Mouse (Mus musculus): ENCODE data around the gene Gucy2g. TPM values are rescaled to one million over a fixed set of nuclear protein-coding genes. Genes with fewer than 3 reads are reported as not detected.

Gene Gucy2g
- polyA plus RNA-seq, 1 experiment from 2014 or later: not detected

DNA sequence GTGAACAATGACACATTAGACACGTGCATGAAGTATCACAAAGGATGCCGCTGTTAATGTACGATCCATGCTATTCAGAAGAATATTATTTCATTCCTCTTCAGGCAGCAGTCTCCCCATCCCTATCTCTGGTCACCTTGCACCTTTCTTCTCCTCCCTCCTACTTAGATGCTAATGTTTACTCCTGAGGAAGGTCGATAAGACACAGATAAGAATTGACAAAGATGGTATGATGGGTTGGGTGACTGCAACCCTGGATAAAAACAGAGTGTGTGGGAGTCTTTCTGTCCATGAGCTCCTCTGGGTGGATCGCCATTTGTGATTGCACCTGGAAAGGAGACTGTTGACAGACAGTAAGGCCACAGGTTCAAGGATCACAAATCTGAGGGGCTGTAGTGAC lies 17.5 kb upstream of the Gucy2g start:
- no peak overlapping the region for H3K27ac ChIP-seq (replicated peaks)
- no peaks in the 10 kb centered on the region for H3K9me3 ChIP-seq
- H3K4me1 ChIP-seq: peaks cover 12% of the 10 kb centered on the region
- 89% methylated on average over 5 of the region's 5 CpGs for WGBS
- no peak overlapping the region for H3K4me3 ChIP-seq
- H3K27me3 ChIP-seq: no peaks in the 10 kb centered on the region
- no peaks in the 10 kb centered on the region for H3K36me3 ChIP-seq
- no peak for ATAC-seq (replicated peaks)
- H3K4me2 ChIP-seq (replicated peaks): no peak overlapping the region
- no peak overlapping the region for H3K9ac ChIP-seq (replicated peaks)

DNA sequence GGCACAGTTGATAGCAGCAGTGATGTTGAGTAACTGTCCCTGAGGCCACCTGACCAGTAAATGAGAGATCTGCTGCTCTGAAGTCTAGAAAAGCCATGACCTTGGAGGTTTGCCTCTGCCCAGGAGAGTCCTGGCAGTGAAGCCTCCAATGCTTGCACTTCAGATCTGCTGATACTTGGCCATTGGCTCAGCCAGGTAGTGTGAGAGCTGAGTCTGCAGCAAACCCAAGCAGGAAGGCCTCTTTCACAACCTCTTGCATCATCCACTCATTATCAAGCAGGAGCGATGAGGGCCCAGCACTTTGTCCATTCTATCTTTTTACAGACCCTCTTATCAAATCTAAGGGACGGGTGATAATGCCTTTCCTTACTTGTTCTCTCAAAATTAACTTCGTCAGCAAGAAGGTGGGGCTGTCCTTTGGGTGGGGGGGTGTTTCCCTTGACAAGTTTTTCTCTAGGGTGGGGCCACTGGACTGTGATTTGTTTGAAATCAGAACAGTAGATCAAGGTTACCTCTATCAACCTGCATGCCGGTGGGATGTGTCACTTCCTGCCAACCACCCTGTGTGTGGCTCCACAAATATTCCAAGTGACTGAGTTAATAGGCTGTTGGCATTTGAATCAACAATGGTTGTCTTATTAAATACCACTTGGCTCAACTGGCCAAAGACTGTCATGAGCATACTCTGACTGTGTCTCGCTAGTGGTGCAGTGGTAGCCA lies 16.8 kb upstream of the Gucy2g start:
- peaks cover 17% of the 10 kb centered on the region for H3K4me1 ChIP-seq
- no peak for ATAC-seq (replicated peaks)
- no peaks in the 10 kb centered on the region for H3K36me3 ChIP-seq
- 82% methylated on average over 5 of the region's 5 CpGs for WGBS
- H3K9me3 ChIP-seq: no peaks in the 10 kb centered on the region
- no peak overlapping the region for H3K4me3 ChIP-seq
- H3K27ac ChIP-seq (replicated peaks): no peak overlapping the region
- no peak overlapping the region for H3K9ac ChIP-seq (replicated peaks)
- H3K27me3 ChIP-seq: no peaks in the 10 kb centered on the region
- H3K4me2 ChIP-seq (replicated peaks): no peak overlapping the region

DNA sequence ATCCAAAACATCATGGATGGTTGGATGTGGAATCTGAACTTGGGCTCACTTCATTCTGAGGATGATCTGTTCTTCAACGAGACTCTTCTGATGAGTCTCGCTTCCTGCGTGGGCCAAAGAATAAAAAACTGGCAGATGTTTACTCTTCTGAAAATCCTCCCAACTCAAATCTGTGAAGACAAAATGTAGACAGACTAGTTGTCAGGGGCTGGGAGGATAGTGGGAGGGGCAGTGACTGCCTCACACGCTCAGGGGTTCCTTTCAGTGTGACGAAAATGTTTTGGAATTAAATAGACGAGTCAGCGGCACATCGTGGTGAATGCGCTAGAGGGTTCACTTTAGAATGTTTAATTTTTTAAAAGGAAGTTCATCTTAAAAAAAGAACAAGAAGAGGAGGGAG lies 15.1 kb upstream of the Gucy2g start:
- Histone ChIP-seq H3K27ac (replicated peaks) (no peak overlapping the region), H3K4me1 (peaks cover 17% of the 10 kb centered on the region), H3K9me3 (no peaks in the 10 kb centered on the region), H3K27me3 (no peaks in the 10 kb centered on the region), H3K4me2 (replicated peaks) (no peak overlapping the region), H3K36me3 (no peaks in the 10 kb centered on the region), H3K4me3 (no peak overlapping the region), H3K9ac (replicated peaks) (no peak overlapping the region)
- ATAC-seq (replicated peaks): no peak
- WGBS: 74% methylated on average over 9 of the region's 9 CpGs

DNA sequence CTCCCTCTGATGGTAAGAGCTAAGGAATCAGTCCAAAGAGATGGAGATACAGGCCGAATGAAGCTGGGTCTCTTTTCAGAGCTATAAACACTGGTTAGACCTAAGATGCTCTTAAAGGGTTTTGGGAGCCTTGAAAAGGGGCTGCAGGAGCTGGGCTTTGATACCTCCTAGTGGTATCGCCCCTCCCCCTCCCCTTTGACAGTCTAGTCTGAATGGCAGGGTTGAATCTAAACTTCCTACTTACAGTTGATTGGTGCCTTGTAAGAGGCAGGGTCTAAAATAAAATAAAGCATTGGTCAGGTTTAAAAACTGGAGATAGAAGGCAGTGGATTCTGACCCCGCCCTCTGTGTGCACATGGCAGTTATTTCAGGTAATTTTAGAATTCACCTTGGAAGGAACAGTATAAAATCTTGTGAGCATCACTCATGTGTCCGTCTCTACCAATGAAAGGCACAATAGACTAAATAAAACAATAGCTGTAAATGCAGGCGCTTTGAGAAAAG lies 13.5 kb upstream of the Gucy2g start:
- peak overlapping the region; percentile 67 for H3K9ac ChIP-seq (replicated peaks)
- ATAC-seq (replicated peaks): peak; percentile 86
- H3K4me3 ChIP-seq: peak overlapping the region; percentile 60
- WGBS: 8% methylated on average over 5 of the region's 5 CpGs
- H3K9me3 ChIP-seq: no peaks in the 10 kb centered on the region
- H3K27me3 ChIP-seq: no peaks in the 10 kb centered on the region
- no peaks in the 10 kb centered on the region for H3K36me3 ChIP-seq
- H3K4me1 ChIP-seq: peaks cover 17% of the 10 kb centered on the region
- peak overlapping the region; percentile 28; the same call in 1 of the 2 replicates for H3K27ac ChIP-seq (replicated peaks)
- peak overlapping the region; percentile 96 for H3K4me2 ChIP-seq (replicated peaks)

DNA sequence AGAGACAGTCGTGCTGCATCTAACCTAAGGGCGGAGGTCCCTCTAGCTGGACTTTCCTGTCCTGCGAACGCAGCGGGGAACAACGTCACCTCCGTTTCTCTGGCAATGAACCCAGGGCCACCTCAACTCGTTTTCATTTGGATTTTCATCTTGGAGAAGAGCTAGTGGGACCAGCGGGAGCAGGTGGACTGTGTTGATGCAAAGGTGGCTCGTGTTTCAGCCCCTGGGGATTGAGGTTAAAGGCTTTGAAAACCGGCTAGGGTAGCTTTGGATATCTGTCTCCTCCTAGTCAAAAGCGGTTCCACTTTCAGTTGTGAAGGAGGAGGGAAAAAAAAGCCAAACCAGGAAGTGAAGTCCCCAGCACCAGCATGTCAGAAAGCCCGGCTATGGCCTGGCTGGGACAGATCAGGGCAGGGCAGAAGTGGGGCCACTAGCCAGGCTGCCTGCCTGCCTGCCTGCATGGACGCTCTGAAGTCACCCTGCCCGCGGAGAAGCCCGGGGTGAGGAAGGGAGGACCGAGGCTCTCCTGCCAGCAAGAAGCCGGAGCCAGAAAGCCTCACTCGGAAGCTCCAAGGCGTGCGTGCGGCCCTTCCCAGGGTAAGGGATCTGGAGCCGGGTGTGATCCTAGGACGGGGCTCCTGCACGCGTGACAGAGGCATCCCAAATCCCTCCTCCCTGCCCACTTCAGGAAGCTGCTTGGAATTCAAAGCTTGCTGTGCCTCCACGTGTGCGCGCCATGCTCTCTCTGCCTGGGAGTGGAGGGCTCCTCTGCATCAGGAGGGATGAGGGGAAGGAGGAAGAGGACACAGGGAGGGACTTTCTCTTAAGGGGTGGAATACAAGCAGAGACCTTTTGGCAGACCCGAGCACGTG lies 12.8 kb upstream of the Gucy2g start:
- no peaks in the 10 kb centered on the region for H3K27me3 ChIP-seq
- no peaks in the 10 kb centered on the region for H3K9me3 ChIP-seq
- peak; percentile 83 for ATAC-seq (replicated peaks)
- H3K4me2 ChIP-seq (replicated peaks): peak overlapping the region; percentile 96
- peak overlapping the region; percentile 67 for H3K9ac ChIP-seq (replicated peaks)
- H3K27ac ChIP-seq (replicated peaks): peak overlapping the region; percentile 28
- H3K4me1 ChIP-seq: peaks cover 17% of the 10 kb centered on the region
- H3K4me3 ChIP-seq: peak overlapping the region; percentile 60
- H3K36me3 ChIP-seq: no peaks in the 10 kb centered on the region
- under 1% methylated on average over 30 of the region's 32 CpGs for WGBS

DNA sequence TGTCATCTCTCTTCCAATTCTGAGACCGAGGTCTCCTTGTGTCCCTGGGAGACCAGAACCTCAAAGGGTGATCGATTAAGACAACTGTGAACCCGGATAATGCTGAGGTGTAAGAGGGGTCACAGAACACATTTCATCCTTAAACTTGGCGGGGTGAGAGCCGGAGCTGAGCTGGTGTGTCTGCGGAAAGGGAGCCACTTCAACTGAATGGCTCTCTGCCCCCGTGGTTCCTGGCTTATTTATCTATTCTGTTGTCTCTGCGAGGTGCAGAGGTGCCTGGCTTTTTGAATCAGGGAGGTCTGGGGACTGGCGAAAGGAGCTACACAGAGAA lies 12.2 kb upstream of the Gucy2g start:
- Histone ChIP-seq H3K4me3 (peak overlapping the region; percentile 60), H3K27ac (replicated peaks) (no peak overlapping the region), H3K9me3 (no peaks in the 10 kb centered on the region), H3K9ac (replicated peaks) (peak overlapping the region; percentile 67), H3K27me3 (no peaks in the 10 kb centered on the region), H3K4me2 (replicated peaks) (peak overlapping the region; percentile 96), H3K4me1 (peaks cover 17% of the 10 kb centered on the region), H3K36me3 (no peaks in the 10 kb centered on the region)
- no peak for ATAC-seq (replicated peaks)
- WGBS: 4% methylated on average over 9 of the region's 9 CpGs

DNA sequence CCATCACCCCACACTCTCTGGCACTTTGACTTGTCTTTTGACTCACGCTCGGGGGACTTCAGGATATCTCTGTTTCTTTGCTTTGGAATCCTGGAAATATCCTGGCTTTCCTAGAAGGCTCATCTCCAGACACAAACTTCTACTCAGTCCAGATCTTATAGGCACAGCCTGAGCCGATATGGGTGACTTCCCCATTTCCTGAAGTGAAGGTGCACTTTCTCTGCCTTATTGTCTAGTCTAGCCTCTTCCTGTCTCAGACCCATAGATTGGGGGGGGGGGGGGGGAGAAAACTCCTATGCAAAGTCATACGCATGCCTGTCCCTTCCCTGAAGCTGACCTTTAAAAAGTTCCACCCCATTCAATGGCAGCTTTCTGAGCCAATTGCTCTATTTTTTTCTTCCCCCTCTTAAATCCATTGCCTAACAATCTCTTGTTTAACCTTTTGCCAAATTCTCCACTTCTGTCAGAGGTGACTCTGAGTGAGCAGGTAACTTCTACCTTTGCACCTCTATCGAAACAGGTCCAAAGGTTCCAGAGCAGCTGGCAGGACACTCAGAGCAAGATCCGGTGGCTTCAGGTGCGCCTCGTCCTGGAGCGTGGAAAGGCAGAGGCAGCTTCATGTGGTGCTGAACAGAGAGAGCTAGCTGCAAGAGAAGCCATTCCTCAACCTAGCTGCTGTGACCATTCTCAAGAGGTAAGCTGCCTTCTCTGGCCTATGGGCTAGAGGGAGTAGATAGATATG lies 10.5 kb upstream of the Gucy2g start, which contains the start of gene Acsl5:
Gene Acsl5 (plus strand): TSS at position 556 of the 742 bp plus-strand sequence.
- WGBS: 96% methylated on average over 9 of the region's 9 CpGs
- Histone ChIP-seq H3K27me3 (no peaks in the 10 kb centered on the region), H3K4me1 (peaks cover 17% of the 10 kb centered on the region), H3K4me3 (no peak within 1 kb of the TSS), H3K4me2 (replicated peaks) (no peak within 1 kb of the TSS), H3K27ac (replicated peaks) (no peak within 1 kb of the TSS), H3K9ac (replicated peaks) (no peak within 1 kb of the TSS), H3K9me3 (no peaks in the 10 kb centered on the region), H3K36me3 (no peaks in the 10 kb centered on the region)
- ATAC-seq (replicated peaks): no peak

DNA sequence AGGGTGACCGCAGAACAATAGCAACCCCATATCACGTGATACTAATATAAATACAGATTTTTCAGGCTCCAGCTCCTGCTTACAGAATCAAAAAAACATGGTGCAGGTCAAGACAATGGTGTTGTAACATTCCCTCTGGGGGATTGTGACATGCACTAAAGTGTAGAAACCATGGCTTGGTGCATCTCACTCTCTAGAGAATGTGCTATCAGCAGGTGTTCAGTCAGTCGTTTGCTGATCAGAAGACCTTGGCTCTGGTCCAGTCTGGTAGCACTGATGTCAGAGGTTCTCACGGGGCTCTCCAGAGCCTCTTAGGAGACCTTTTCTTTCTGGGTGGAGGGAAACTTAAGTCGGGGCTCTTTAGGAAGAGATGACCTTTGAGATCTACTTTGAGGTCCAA lies 9.4 kb upstream of the Gucy2g start:
- Histone ChIP-seq H3K9ac (replicated peaks) (no peak overlapping the region), H3K27ac (replicated peaks) (no peak overlapping the region), H3K27me3 (no peaks in the 10 kb centered on the region), H3K9me3 (no peaks in the 10 kb centered on the region), H3K4me3 (no peak overlapping the region), H3K36me3 (no peaks in the 10 kb centered on the region), H3K4me2 (replicated peaks) (no peak overlapping the region), H3K4me1 (peaks cover 17% of the 10 kb centered on the region)
- ATAC-seq (replicated peaks): no peak
- 80% methylated on average over 5 of the region's 5 CpGs for WGBS

DNA sequence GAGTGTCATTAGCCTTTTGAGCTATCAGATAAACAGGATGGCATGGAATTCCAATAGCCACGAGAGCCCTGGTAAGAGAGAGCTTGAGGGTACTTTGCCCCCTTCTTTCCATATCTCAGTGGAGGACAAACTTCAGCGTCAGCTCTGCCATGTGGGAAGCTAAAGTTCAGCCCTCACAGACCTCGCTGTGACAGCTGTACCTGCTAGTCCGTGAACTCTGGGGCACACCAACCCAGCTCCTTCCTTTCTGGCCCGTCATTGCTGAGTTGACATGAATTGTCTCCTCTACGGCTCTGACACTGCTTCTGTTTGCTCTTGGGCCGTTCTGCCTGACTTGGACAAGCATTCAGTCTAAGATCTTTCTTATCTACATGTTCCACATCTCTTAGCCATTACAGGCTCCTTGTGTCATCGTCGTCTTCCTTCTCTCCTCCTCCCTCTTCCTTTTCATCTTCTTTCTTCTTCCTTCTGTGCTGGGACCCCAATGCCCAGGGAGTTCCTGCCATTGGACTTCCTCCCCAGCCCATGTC lies 7.0 kb upstream of the Gucy2g start:
- no peak overlapping the region for H3K27ac ChIP-seq (replicated peaks)

DNA sequence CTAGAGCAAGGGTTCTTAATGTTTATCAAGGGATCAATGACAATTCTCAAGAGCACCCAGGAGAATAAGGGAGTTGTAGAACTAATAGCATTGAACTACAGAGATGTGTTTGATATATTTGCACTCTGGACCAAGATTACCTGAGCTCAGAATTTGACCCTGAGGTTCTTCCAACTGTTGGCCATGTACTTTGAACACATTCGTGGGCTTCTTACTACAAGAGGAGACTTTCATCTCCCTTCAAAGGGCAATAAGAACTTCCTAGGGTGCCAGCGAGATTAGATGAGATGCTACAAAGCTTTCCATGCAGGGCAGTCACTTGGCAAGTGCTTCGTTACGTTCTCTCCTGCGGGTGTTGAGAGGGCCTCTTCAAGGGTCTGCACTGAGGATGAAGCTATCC lies 6.5 kb upstream of the Gucy2g start:
- 84% methylated on average over 5 of the region's 5 CpGs for WGBS
- H3K4me3 ChIP-seq: no peak overlapping the region
- H3K36me3 ChIP-seq: no peaks in the 10 kb centered on the region
- H3K27ac ChIP-seq (replicated peaks): no peak overlapping the region
- no peak overlapping the region for H3K9ac ChIP-seq (replicated peaks)
- no peak for ATAC-seq (replicated peaks)
- no peaks in the 10 kb centered on the region for H3K9me3 ChIP-seq
- H3K4me2 ChIP-seq (replicated peaks): no peak overlapping the region
- no peaks in the 10 kb centered on the region for H3K4me1 ChIP-seq
- no peaks in the 10 kb centered on the region for H3K27me3 ChIP-seq

More for the DNA sequence above, 7.0 kb upstream of the Gucy2g start:
- Histone ChIP-seq H3K27me3 (no peaks in the 10 kb centered on the region), H3K4me1 (peaks cover 2% of the 10 kb centered on the region; the same call in 1 of the 2 replicates), H3K36me3 (no peaks in the 10 kb centered on the region), H3K9ac (replicated peaks) (no peak overlapping the region), H3K9me3 (no peaks in the 10 kb centered on the region), H3K4me3 (no peak overlapping the region), H3K4me2 (replicated peaks) (no peak overlapping the region)
- WGBS: 76% methylated on average over 9 of the region's 9 CpGs
- ATAC-seq (replicated peaks): no peak

DNA sequence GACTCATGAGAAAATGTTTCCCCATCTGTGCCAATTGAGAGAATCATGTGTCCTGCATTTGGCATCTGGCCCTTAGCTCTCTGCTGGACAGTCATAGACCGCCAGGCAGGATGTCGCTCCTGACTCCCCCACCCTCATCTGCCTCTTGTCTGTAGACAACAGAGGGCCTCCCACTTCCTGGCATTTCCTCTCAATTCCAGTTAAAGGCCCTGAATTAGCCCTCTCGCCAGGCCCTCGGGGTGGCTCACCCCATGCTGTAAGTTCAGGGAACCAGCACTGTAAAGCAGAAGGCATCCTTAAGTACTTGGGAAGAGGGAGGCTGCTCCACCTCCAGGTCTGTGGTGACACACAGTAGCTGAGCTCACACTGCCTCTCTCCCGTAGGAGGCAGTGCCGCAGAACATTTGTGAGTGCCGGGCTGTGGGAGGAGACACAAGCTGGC lies 3.8 kb upstream of the Gucy2g start:
- Histone ChIP-seq H3K9me3 (no peaks in the 10 kb centered on the region), H3K9ac (replicated peaks) (no peak overlapping the region), H3K36me3 (no peaks in the 10 kb centered on the region), H3K27ac (replicated peaks) (no peak overlapping the region), H3K4me1 (no peaks in the 10 kb centered on the region), H3K4me3 (no peak overlapping the region), H3K27me3 (no peaks in the 10 kb centered on the region), H3K4me2 (replicated peaks) (no peak overlapping the region)
- WGBS: 34% methylated on average over 7 of the region's 7 CpGs
- ATAC-seq (replicated peaks): no peak

All from forebrain, embryonic 15.5 days (tissue).